Mouse (Mus musculus): ENCODE results near the gene Eml3.

The Eml3 gene

GRCm38 (mm10) chr19:8929224-8930088, at the start of gene Eml3, which contains the start of gene Rom1:
Gene Eml3, plus strand, starts transcription at chr19:8929552.
Gene Rom1, minus strand, starts transcription at chr19:8929356.
- in situ Hi-C loops (cut with MboI; ENCODE audit: unreplicated experiment in 2 of 2): loop anchor here in 1 of 2 experiments (25.0 kb wide), 1 partner anchor 192 kb away; the partner anchor contains the start of genes 1700092M07Rik, Stx5a and Wdr74

GRCm38 (mm10) chr19:8880311-8881033, 48.9 kb upstream of the Eml3 start, which contains the start of gene Uqcc3:
Gene Uqcc3, minus strand, starts transcription at chr19:8880923.
- in situ Hi-C loops (cut with MboI; ENCODE audit: unreplicated experiment in 2 of 2): loop anchor here in 1 of 2 experiments (5.0 to 25.0 kb wide), 2 partner anchors 82 to 1393 kb away; partner anchors contain the start of genes Atl3 and Rtn3

- in situ Hi-C loops (cut with MboI; ENCODE audit: unreplicated experiment in 2 of 2): loop anchor here in 1 of 2 experiments (5.0 to 25.0 kb wide), 2 partner anchors 81 to 1394 kb away; partner anchors contain the start of genes Atl3 and Rtn3
These were observed 48.3 kb upstream of the Eml3 start for GRCm38 (mm10) chr19:8881034-8881392.

GRCm38 (mm10) chr19:8883616-8884015, 45.7 kb upstream of the Eml3 start, which contains the start of the genes Lbhd1 and Gm49403:
Gene Lbhd1, plus strand, starts transcription at chr19:8883732.
Gene Gm49403, plus strand, starts transcription at chr19:8883930.
- in situ Hi-C loops (cut with MboI; ENCODE audit: unreplicated experiment in 2 of 2): loop anchor here in 1 of 2 experiments (5.0 to 25.0 kb wide), 2 partner anchors 79 to 1396 kb away; partner anchors contain the start of genes Atl3 and Rtn3

- in situ Hi-C loops (cut with MboI; ENCODE audit: unreplicated experiment in 2 of 2): loop anchor here in 1 of 2 experiments (25.0 kb wide), 1 partner anchor 1400 kb away; the partner anchor contains the start of genes Atl3 and Rtn3
These were observed 42.3 kb upstream of the Eml3 start for GRCm38 (mm10) chr19:8886916-8887584.

- in situ Hi-C loops (cut with MboI; ENCODE audit: unreplicated experiment in 2 of 2): loop anchor here in 1 of 2 experiments (25.0 kb wide), 1 partner anchor 1401 kb away; the partner anchor contains the start of genes Atl3 and Rtn3
These were observed 41.5 kb upstream of the Eml3 start for GRCm38 (mm10) chr19:8887585-8888463.

GRCm38 (mm10) chr19:8888511-8889385, 40.6 kb upstream of the Eml3 start, which contains the start of the genes 1810009A15Rik and Gm49416:
Gene 1810009A15Rik, plus strand, starts transcription at chr19:8888853.
Gene Gm49416, plus strand, starts transcription at chr19:8888926.
- in situ Hi-C loops (cut with MboI; ENCODE audit: unreplicated experiment in 2 of 2): loop anchor here in 1 of 2 experiments (25.0 kb wide), 1 partner anchor 1401 kb away; the partner anchor contains the start of genes Atl3 and Rtn3

- in situ Hi-C loops (cut with MboI; ENCODE audit: unreplicated experiment in 2 of 2): loop anchor here in 1 of 2 experiments (25.0 kb wide), 1 partner anchor 1406 kb away; the partner anchor contains the start of genes Atl3 and Rtn3
These were observed 36.3 kb upstream of the Eml3 start, which contains the start of gene Ints5 for GRCm38 (mm10) chr19:8892829-8893766. Gene Ints5, plus strand, starts transcription at chr19:8893005.

GRCm38 (mm10) chr19:8895397-8895960, 33.9 kb upstream of the Eml3 start:
- in situ Hi-C loops (cut with MboI; ENCODE audit: unreplicated experiment in 2 of 2): loop anchor here in 1 of 2 experiments (25.0 kb wide), 1 partner anchor 1408 kb away; the partner anchor contains the start of genes Atl3 and Rtn3

GRCm38 (mm10) chr19:8896231-8896630, 33.1 kb upstream of the Eml3 start:
- in situ Hi-C loops (cut with MboI; ENCODE audit: unreplicated experiment in 2 of 2): loop anchor here in 1 of 2 experiments (25.0 kb wide), 1 partner anchor 1409 kb away; the partner anchor contains the start of genes Atl3 and Rtn3

- in situ Hi-C loops (cut with MboI; ENCODE audit: unreplicated experiment in 2 of 2): loop anchor here in 1 of 2 experiments (25.0 kb wide), 1 partner anchor 1410 kb away; the partner anchor contains the start of genes Atl3 and Rtn3
These were observed 32.0 kb upstream of the Eml3 start for GRCm38 (mm10) chr19:8897211-8897864.

- in situ Hi-C loops (cut with MboI; ENCODE audit: unreplicated experiment in 2 of 2): loop anchor here in 1 of 2 experiments (25.0 kb wide), 1 partner anchor 1411 kb away; the partner anchor contains the start of genes Atl3 and Rtn3
These were observed 31.4 kb upstream of the Eml3 start, which contains the start of gene Ganab for GRCm38 (mm10) chr19:8897865-8898495. Gene Ganab, plus strand, starts transcription at chr19:8898071.

GRCm38 (mm10) chr19:8898576-8898975, 30.8 kb upstream of the Eml3 start:
- in situ Hi-C loops (cut with MboI; ENCODE audit: unreplicated experiment in 2 of 2): loop anchor here in 1 of 2 experiments (25.0 kb wide), 1 partner anchor 1411 kb away; the partner anchor contains the start of genes Atl3 and Rtn3

GRCm38 (mm10) chr19:8899079-8899478, 30.3 kb upstream of the Eml3 start:
- in situ Hi-C loops (cut with MboI; ENCODE audit: unreplicated experiment in 2 of 2): loop anchor here in 1 of 2 experiments (25.0 kb wide), 1 partner anchor 1412 kb away; the partner anchor contains the start of genes Atl3 and Rtn3
